Mouse (Mus musculus): ENCODE measurements around the gene Nup107.

The Nup107 gene

GRCm38 (mm10) chr10:117792141-117793091 is at the start of gene Nup107:
Gene Nup107 (minus strand): TSS chr10:117792705.
- DNase-seq (ENCODE audit: low spot score), result peak; percentile 100

GRCm38 (mm10) chr10:117841765-117842164 is 49.3 kb upstream of the Nup107 start:
- DNase-seq (ENCODE audit: low spot score), result no peak

- no peak for DNase-seq (ENCODE audit: low spot score)
Measured at GRCm38 (mm10) chr10:117840431-117840995, 48.0 kb upstream of the Nup107 start.

GRCm38 (mm10) chr10:117839737-117840136 is 47.2 kb upstream of the Nup107 start:
- no peak for DNase-seq (ENCODE audit: low spot score)

GRCm38 (mm10) chr10:117838924-117839323 is 46.4 kb upstream of the Nup107 start:
- DNase-seq (ENCODE audit: low spot score), result peak; percentile 14

- no peak for DNase-seq (ENCODE audit: low spot score)
Measured at GRCm38 (mm10) chr10:117836354-117836753, 43.8 kb upstream of the Nup107 start.

GRCm38 (mm10) chr10:117835453-117835852 is 42.9 kb upstream of the Nup107 start:
- no peak for DNase-seq (ENCODE audit: low spot score)

- no peak for DNase-seq (ENCODE audit: low spot score)
Measured at GRCm38 (mm10) chr10:117830797-117831196, 38.3 kb upstream of the Nup107 start.

- no peak for DNase-seq (ENCODE audit: low spot score)
Measured at GRCm38 (mm10) chr10:117829472-117830155, 37.1 kb upstream of the Nup107 start.

GRCm38 (mm10) chr10:117829022-117829421 is 36.5 kb upstream of the Nup107 start:
- DNase-seq (ENCODE audit: low spot score), result no peak

- DNase-seq (ENCODE audit: low spot score), result peak; percentile 59
Measured at GRCm38 (mm10) chr10:117828536-117828935, 36.0 kb upstream of the Nup107 start.

- DNase-seq (ENCODE audit: low spot score), result no peak
Measured at GRCm38 (mm10) chr10:117824647-117825046, 32.1 kb upstream of the Nup107 start.

- no peak for DNase-seq (ENCODE audit: low spot score)
Measured at GRCm38 (mm10) chr10:117824139-117824538, 31.6 kb upstream of the Nup107 start.

GRCm38 (mm10) chr10:117823321-117823720 is 30.8 kb upstream of the Nup107 start:
- no peak for DNase-seq (ENCODE audit: low spot score)

- DNase-seq (ENCODE audit: low spot score), result no peak
Measured at GRCm38 (mm10) chr10:117818600-117818999, 26.1 kb upstream of the Nup107 start.

- DNase-seq (ENCODE audit: low spot score), result no peak
Measured at GRCm38 (mm10) chr10:117816721-117817120, 24.2 kb upstream of the Nup107 start.

- DNase-seq (ENCODE audit: low spot score), result no peak
Measured at GRCm38 (mm10) chr10:117812501-117812900, 20.0 kb upstream of the Nup107 start.

GRCm38 (mm10) chr10:117811555-117811954 is 19.1 kb upstream of the Nup107 start:
- no peak for DNase-seq (ENCODE audit: low spot score)

GRCm38 (mm10) chr10:117810506-117810905 is 18.0 kb upstream of the Nup107 start:
- no peak for DNase-seq (ENCODE audit: low spot score)

- DNase-seq (ENCODE audit: low spot score), result no peak
Measured at GRCm38 (mm10) chr10:117808068-117808467, 15.6 kb upstream of the Nup107 start.

GRCm38 (mm10) chr10:117805919-117806318 is 13.4 kb upstream of the Nup107 start:
- DNase-seq (ENCODE audit: low spot score), result no peak
